Mouse (Mus musculus) neural tube, embryonic 12.5 days (tissue): Measurements from ENCODE around the gene G6pc3. TPM values are rescaled to one million over a fixed set of nuclear protein-coding genes. Genes with fewer than 3 reads are reported as not detected.

Source experiments
- ATAC-seq: fragments of 200-750 bp; cut with Nextera tagmentation; 2 replicates; pipeline ENCODE4 v1.8.0; 2017; ENCODE audit warnings: low read depth, mild to moderate bottlenecking, moderate TSS enrichment, moderate library complexity; ENCODE audit not compliant: low FRiP score
- H3K27ac ChIP-seq: fragments of 300-500 bp; sonication (generic); 2 replicates; pipeline ENCODE4 v1.5.1; 2016
- H3K27me3 ChIP-seq: fragments of 300-500 bp; sonication (generic); replicated peaks from 2 replicates; pipeline ENCODE4 v1.6.1; 2016; ENCODE audit warnings: mild to moderate bottlenecking
- H3K36me3 ChIP-seq: fragments of 300-500 bp; sonication (generic); 2 replicates; pipeline ENCODE4 v1.6.1; 2016; ENCODE audit warnings: mild to moderate bottlenecking
- H3K4me1 ChIP-seq: fragments of 300-500 bp; sonication (generic); 2 replicates; pipeline ENCODE4 v1.6.1; 2016
- H3K4me2 ChIP-seq: fragments of 300-500 bp; sonication (generic); replicated peaks from 2 replicates; pipeline ENCODE4 v1.6.1; 2016; ENCODE audit warnings: mild to moderate bottlenecking
- H3K4me3 ChIP-seq: fragments of 300-500 bp; sonication (generic); 2 replicates; pipeline ENCODE4 v1.5.1; 2016
- H3K9ac ChIP-seq: fragments of 300-500 bp; sonication (generic); 2 replicates; pipeline ENCODE4 v1.6.1; 2016; ENCODE audit warnings: mild to moderate bottlenecking
- H3K9me3 ChIP-seq: fragments of 300-500 bp; sonication (generic); 2 replicates; pipeline ENCODE4 v1.6.1; 2016; ENCODE audit warnings: mild to moderate bottlenecking
- WGBS: fragments of 180-500 bp; shearing (Covaris S2); methylation state at CpG from one replicate; pipeline ENCODE4 v1.1.7; 2016; 5-methylcytosine and 5-hydroxymethylcytosine counted together
- polyA plus RNA-seq: library from polyadenylated mRNA; unstranded; fragments of >200 nt; fragmentation: Nextera tagmentation; extraction: Ambion mirVana; gene quantifications from 2 replicates; pipeline ENCODE4 v1.2.1, GENCODE M21; 2016

Gene G6pc3
- polyA plus RNA-seq, 1 experiment from 2014 or later: 30.8 TPM

- H3K4me2 ChIP-seq: no peak overlapping the region
- peaks cover 60% of the 10 kb centered on the region for H3K4me1 ChIP-seq
- H3K4me3 ChIP-seq: no peak overlapping the region
- WGBS: 70% methylated on average over 18 of the region's 18 CpGs
- no peaks in the 10 kb centered on the region for H3K9me3 ChIP-seq
- H3K27ac ChIP-seq: no peak overlapping the region
- H3K36me3 ChIP-seq: peaks cover 8% of the 10 kb centered on the region
- H3K27me3 ChIP-seq: no peaks in the 10 kb centered on the region; the same call in 1 of the 2 replicates
- ATAC-seq: no peak
- H3K9ac ChIP-seq: no peak overlapping the region
These were observed 22.5 kb downstream of the G6pc3 start for GRCm38 (mm10) chr11:102211936-102212341.

DNA sequence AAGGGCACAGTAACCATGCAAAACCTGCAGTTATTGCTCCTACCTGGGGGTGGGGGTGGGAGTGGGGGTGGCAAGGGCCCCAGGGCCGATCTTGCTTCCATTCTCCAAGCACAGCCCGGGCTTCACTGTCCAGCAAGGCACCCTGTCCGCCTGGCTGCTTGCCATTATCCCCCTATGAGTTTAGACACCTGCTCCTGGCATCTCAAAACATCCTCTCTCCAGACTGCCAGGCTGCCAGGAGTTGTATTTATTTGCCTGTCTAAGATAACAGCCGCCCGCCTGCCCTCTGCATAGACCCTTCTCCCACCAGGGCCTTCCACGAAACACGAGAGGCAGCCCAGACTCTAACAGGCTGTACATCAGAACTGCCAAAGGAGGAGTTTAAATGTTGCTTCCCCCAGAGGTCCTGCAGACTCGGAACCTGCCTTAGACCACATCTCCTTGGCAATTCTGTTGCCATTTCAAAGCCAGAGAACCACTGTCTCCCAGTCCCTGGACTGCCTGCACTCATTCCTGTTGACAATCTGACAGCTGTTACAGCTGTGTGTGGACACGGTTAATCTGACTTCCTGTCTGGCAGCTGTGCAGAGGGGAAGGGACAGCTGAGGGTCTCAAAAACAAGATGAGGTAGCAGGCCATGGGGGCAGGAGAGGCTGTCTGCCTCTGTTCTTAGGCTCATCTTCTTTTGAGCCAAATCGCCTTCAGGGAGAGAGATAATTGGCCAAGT lies 25.2 kb downstream of the G6pc3 start:
- Histone ChIP-seq H3K36me3 (peaks cover 18% of the 10 kb centered on the region), H3K9me3 (no peaks in the 10 kb centered on the region), H3K4me2 (0 out of 2 replicates have a peak overlapping the region, but pooled peaks have one; percentile 9), H3K9ac (no peak overlapping the region), H3K4me1 (peaks cover 68% of the 10 kb centered on the region), H3K27ac (no peak overlapping the region), H3K27me3 (no peaks in the 10 kb centered on the region), H3K4me3 (no peak overlapping the region)
- no peak for ATAC-seq
- WGBS: 61% methylated on average over 10 of the region's 10 CpGs

GRCm38 (mm10) chr11:102215511-102215910 lies 26.1 kb downstream of the G6pc3 start:
- Histone ChIP-seq H3K9me3 (no peaks in the 10 kb centered on the region), H3K27ac (no peak overlapping the region), H3K4me3 (no peak overlapping the region), H3K9ac (no peak overlapping the region), H3K36me3 (peaks cover 21% of the 10 kb centered on the region), H3K4me1 (peaks cover 76% of the 10 kb centered on the region), H3K27me3 (no peaks in the 10 kb centered on the region), H3K4me2 (0 out of 2 replicates have a peak overlapping the region, but pooled peaks have one; percentile 20)
- 82% methylated on average over 11 of the region's 11 CpGs for WGBS
- no peak for ATAC-seq

- no peak overlapping the region for H3K9ac ChIP-seq
- peaks cover 73% of the 10 kb centered on the region for H3K4me1 ChIP-seq
- H3K4me3 ChIP-seq: no peak overlapping the region
- H3K9me3 ChIP-seq: no peaks in the 10 kb centered on the region
- peak overlapping the region; percentile 20; the same call in 1 of the 2 replicates for H3K4me2 ChIP-seq
- no peak for ATAC-seq
- H3K36me3 ChIP-seq: peaks cover 26% of the 10 kb centered on the region
- no peaks in the 10 kb centered on the region for H3K27me3 ChIP-seq
- no peak overlapping the region for H3K27ac ChIP-seq
- WGBS: 46% methylated on average over 12 of the region's 12 CpGs
These were observed 26.9 kb downstream of the G6pc3 start for GRCm38 (mm10) chr11:102216056-102216885.

DNA sequence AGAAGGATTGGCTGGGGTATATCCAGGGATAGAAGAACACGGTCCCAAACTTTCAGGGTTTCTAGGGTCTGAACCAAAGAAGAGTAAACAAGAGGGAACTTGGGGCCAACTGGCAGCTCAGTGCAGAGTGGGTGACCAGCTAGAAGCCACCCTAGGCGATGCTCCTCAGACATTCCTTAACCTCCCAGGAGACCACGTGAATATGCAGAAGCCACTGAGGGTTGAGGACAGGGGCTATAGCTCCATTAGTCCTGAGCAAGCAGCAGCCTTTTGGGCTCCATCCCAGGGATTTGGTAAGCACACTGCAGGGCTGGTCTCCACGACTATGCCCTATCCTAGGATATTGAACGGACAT lies 27.4 kb downstream of the G6pc3 start:
- ATAC-seq: no peak
- Histone ChIP-seq H3K9ac (no peak overlapping the region), H3K27me3 (no peaks in the 10 kb centered on the region), H3K4me2 (no peak overlapping the region; the same call in 1 of the 2 replicates), H3K4me1 (peaks cover 67% of the 10 kb centered on the region), H3K4me3 (no peak overlapping the region), H3K27ac (no peak overlapping the region), H3K36me3 (peaks cover 29% of the 10 kb centered on the region), H3K9me3 (no peaks in the 10 kb centered on the region)
- WGBS: 64% methylated on average over 5 of the region's 5 CpGs

DNA sequence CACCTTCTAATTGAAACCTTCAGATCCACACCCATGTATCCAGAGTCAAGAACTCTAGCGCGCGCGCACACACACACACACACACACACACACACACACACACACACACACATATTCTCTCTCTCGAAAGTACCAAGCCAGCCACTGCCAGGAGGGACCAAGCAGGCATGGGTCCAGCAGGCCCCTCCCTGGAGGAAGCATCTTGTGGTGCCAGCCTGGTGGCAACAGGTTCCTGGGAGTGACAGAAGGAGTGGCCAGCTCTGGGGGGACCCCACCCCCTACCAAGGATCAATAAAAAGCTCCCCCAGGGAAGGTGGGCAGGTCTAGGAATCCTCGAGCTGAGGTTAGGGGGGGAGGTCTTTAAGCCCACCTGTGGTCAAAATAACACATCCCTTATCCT lies 28.0 kb downstream of the G6pc3 start:
- H3K4me3 ChIP-seq: no peak overlapping the region
- ATAC-seq: no peak
- peaks cover 31% of the 10 kb centered on the region for H3K36me3 ChIP-seq
- no peak overlapping the region for H3K9ac ChIP-seq
- peaks cover 63% of the 10 kb centered on the region for H3K4me1 ChIP-seq
- H3K27ac ChIP-seq: no peak overlapping the region
- H3K4me2 ChIP-seq: peak overlapping the region; percentile 56; the same call in 1 of the 2 replicates
- WGBS: 79% methylated on average over 6 of the region's 6 CpGs
- H3K9me3 ChIP-seq: no peaks in the 10 kb centered on the region
- H3K27me3 ChIP-seq: no peaks in the 10 kb centered on the region

DNA sequence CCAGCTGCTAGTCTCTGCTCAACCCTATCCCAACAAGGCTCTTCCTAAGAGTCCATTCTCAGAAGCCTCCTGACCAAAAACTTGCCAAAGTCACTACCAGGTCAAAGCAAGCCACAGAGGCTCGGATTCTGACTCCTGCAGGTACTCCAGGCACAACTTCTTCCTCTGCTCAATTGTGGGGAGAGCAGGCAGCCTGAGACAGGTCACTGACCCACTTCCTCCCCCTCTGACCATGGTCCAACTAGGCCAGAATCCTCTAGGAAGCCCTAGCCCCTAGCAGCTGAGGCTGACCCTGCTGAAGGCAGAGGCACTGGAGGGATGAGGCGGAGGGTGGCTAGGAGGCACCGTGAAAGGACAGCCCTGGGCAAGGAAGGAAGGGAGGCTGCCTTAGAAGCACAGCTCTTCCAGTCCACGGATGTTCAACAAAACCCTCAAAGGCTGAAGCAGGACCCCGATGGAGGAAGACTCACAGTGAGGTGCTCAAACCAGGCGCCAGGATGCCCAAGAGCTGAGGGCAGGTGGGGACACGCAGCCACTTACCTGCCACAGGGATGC lies 28.5 kb downstream of the G6pc3 start:
- peak overlapping the region; percentile 54 for H3K9ac ChIP-seq
- WGBS: 81% methylated on average over 7 of the region's 7 CpGs
- 0 out of 2 replicates have a peak overlapping the region, but pooled peaks have one; percentile 3 for H3K4me3 ChIP-seq
- ATAC-seq: no peak
- H3K4me2 ChIP-seq: peak overlapping the region; percentile 56
- H3K4me1 ChIP-seq: peaks cover 67% of the 10 kb centered on the region
- no peaks in the 10 kb centered on the region for H3K9me3 ChIP-seq
- peak overlapping the region; percentile 53; the same call in 1 of the 2 replicates for H3K27ac ChIP-seq
- H3K27me3 ChIP-seq: no peaks in the 10 kb centered on the region
- peaks cover 35% of the 10 kb centered on the region for H3K36me3 ChIP-seq

DNA sequence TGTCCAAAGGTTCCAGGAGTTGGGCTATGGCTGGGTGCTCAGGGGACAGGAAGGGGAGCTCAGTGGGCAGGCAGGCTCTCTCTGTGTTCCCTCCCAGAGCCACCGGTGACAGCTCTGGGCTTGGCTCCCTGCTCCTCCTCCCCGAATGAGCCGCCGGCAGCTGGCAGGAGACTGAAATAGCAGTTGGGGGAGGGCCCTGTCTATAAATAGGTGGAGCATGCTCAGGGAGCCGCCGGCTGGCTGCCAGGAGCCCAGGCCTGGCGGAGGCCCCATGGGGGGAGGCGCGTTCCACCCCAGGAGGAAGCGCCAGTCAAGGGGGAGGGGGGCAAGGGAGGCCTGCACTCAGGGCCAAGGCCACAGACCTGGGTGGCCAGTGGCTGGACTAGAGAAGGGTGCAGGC lies 29.4 kb downstream of the G6pc3 start:
- no peaks in the 10 kb centered on the region for H3K9me3 ChIP-seq
- peak overlapping the region; percentile 56 for H3K4me2 ChIP-seq
- H3K4me3 ChIP-seq: peak overlapping the region; percentile 13; the same call in 1 of the 2 replicates
- H3K27me3 ChIP-seq: no peaks in the 10 kb centered on the region
- H3K4me1 ChIP-seq: peaks cover 75% of the 10 kb centered on the region
- peaks cover 36% of the 10 kb centered on the region for H3K36me3 ChIP-seq
- under 1% methylated on average over 10 of the region's 10 CpGs for WGBS
- peak overlapping the region; percentile 54 for H3K9ac ChIP-seq
- peak; percentile 45 for ATAC-seq
- peak overlapping the region; percentile 53; the same call in 1 of the 2 replicates for H3K27ac ChIP-seq

DNA sequence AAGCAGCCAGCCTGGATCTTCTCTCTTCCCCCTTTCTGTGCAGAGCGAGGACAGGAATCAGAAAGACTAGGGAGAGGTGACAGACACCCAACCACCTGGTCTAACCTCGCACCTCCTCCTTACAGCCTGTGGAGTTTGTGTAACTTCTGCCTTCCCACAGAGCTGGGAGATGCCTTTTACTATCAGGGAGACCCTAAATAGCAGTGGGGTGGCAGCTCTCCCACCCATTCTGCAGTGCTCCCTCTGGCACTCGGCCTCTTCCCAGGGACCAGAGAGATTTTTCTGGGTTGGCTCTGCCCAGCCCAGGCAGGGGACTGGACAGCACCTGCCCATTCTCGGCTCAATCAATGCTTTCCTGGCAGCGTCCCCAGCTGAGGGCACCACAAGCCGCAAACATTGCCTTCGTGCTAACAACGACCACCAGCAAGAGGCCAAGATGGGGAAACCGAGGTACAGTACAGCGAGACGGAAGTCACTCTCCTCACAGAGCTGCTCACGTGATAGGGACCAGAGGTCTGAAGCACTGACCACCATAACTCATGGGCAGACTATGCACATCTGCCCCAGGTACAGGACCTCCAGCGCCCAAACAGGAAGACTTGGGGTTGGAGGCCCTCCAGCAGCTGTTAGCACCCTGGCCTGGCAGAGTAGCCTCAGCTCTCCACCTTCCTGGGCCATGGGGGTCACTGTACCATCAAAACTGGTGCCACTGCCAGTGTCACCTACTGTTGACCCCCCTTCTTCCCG lies 30.0 kb downstream of the G6pc3 start:
- peak overlapping the region; percentile 54; the same call in 1 of the 2 replicates for H3K9ac ChIP-seq
- peaks cover 42% of the 10 kb centered on the region for H3K36me3 ChIP-seq
- no peak overlapping the region for H3K4me3 ChIP-seq
- no peak overlapping the region for H3K27ac ChIP-seq
- no peaks in the 10 kb centered on the region for H3K9me3 ChIP-seq
- H3K4me2 ChIP-seq: peak overlapping the region; percentile 56
- H3K4me1 ChIP-seq: peaks cover 76% of the 10 kb centered on the region
- H3K27me3 ChIP-seq: no peaks in the 10 kb centered on the region
- no peak for ATAC-seq
- 67% methylated on average over 14 of the region's 14 CpGs for WGBS

- H3K4me3 ChIP-seq: no peak overlapping the region
- peaks cover 48% of the 10 kb centered on the region for H3K36me3 ChIP-seq
- ATAC-seq: no peak
- no peaks in the 10 kb centered on the region for H3K27me3 ChIP-seq
- H3K27ac ChIP-seq: no peak overlapping the region
- peaks cover 76% of the 10 kb centered on the region for H3K4me1 ChIP-seq
- no peak overlapping the region for H3K9ac ChIP-seq
- WGBS: 73% methylated on average over 4 of the region's 4 CpGs
- H3K4me2 ChIP-seq: no peak overlapping the region
- H3K9me3 ChIP-seq: no peaks in the 10 kb centered on the region
These were observed 30.6 kb downstream of the G6pc3 start for GRCm38 (mm10) chr11:102219994-102220346.

- Histone ChIP-seq H3K27ac (no peak overlapping the region), H3K4me3 (no peak overlapping the region), H3K9ac (no peak overlapping the region), H3K9me3 (no peaks in the 10 kb centered on the region), H3K27me3 (no peaks in the 10 kb centered on the region), H3K36me3 (peaks cover 50% of the 10 kb centered on the region), H3K4me1 (peaks cover 76% of the 10 kb centered on the region), H3K4me2 (no peak overlapping the region)
- 73% methylated on average over 6 of the region's 6 CpGs for WGBS
- ATAC-seq: no peak
These were observed 31.0 kb downstream of the G6pc3 start for GRCm38 (mm10) chr11:102220451-102220850.
